Mouse (Mus musculus) thymus, adult 18-20 months (tissue): ENCODE results near the gene Alk.

Experiments
- DNase-seq, 2 experiments: peaks; one replicate each; pipeline ENCODE4 v3.0.0; 2022; ENCODE audit warnings: mixed read lengths in 2 of 2

Gene Alk

DNA sequence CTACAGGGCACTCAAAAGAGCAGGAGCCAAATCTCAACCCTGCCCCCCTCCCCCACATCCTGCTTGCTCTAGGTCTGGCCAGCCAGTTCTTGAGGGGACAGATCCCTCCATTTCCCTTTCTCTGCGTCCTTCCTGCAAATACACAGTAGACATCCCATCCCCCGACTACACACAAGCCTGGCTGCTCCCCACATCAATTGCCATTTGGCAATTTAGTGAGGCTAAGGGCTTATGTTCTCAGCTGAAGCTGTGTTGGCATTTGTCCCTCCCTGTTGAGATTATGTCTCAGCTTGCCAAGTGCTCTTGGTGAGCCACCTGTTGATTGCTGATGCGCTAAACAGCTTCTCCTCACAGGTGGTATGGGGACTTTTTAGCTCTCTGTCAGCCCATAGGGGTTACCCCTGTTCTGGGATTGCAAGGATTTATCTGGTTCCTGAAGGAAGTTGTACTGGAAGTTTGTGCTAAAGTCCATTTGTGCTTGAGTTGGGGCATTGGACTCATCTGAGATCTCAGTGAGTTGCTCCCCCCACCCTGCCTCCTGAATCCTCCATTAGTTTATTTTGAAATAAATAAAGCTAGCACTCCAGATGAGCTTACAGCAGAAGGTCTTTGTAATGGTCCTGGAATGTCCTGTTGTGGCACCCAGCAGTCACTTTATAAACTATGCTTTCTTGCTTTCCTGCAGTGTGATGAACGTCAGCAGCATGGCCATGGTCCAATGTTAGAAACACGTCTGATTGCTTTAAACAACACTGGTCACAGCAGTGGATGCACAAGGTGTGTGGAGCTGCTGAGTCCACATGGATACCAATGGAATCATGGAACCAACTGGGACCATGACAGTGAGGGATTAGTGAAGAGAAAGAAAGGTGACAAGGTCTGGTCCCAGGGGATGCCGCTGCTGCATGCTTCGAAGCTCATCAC is 353.7 kb downstream of the Alk start:
- no peak for DNase-seq

- DNase-seq, result no peak
These were observed 362.4 kb downstream of the Alk start for GRCm38 (mm10) chr17:72242036-72242435.

DNA sequence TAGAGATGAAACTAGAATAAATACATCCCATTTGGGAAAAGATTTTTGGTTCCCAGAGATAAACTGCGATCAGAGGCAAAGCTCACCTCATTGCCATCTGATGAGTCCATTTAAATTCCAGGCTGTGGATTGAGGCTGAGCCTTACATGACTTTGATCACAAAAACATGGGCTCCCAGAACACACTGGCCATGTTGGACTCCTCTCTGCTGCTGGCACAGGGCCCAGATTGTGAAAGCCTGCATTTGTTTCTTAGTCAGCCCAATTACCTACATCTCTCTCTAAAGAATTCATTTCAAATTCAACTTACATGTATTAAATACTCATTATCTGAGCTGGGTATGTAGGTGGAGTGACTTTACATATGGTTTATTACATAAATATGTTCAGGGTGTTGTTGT is 367.1 kb downstream of the Alk start:
- no peak for DNase-seq

GRCm38 (mm10) chr17:72230891-72231290 is 373.5 kb downstream of the Alk start:
- no peak for DNase-seq

GRCm38 (mm10) chr17:72218816-72219215 is 385.6 kb downstream of the Alk start:
- no peak for DNase-seq

- DNase-seq, result no peak
These were observed 406.9 kb downstream of the Alk start for GRCm38 (mm10) chr17:72197576-72197975.

GRCm38 (mm10) chr17:72194976-72195650 is 409.3 kb downstream of the Alk start:
- DNase-seq, result no peak

DNA sequence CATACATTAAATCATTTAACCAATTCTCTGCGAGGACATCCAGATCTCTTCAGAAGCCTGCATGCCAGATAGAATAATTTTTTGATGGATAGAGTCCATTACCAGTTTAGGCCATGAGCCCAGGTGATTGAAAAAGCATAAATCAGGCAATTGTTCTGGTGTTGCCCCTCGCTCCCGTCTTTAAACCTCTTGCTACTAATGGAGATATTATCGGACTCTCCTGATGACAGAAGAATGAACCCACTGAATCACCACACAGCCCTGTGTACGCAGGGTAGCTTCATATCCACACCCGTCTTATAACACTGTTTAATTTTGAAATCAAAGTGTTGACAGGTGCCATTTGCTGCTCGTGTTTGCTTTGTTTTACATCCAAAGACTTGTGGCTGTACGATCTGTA is 413.9 kb downstream of the Alk start:
- DNase-seq, result no peak

DNA sequence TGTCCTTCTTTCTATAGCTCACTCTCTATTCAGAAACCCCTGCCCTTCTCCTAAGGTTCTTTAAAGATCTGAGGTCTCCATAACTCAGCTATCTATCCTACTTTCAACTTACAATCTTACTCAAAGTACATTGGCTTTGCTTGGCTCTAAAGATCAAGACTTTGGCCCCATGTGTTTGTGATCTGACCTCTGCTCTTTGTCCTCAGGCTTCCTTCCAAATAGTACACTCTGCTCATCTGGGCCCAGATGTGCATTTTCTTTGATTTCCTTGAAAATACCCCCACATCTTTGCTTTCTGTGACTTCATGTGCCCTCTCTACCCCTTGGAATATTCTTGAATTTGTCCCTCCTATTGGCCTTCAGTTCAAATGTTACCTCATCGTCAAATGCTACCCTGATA is 417.4 kb downstream of the Alk start:
- DNase-seq, result no peak

- no peak for DNase-seq
These were observed 422.0 kb downstream of the Alk start for GRCm38 (mm10) chr17:72182414-72182813.

- no peak for DNase-seq
These were observed 424.2 kb downstream of the Alk start for GRCm38 (mm10) chr17:72180200-72180599.

DNA sequence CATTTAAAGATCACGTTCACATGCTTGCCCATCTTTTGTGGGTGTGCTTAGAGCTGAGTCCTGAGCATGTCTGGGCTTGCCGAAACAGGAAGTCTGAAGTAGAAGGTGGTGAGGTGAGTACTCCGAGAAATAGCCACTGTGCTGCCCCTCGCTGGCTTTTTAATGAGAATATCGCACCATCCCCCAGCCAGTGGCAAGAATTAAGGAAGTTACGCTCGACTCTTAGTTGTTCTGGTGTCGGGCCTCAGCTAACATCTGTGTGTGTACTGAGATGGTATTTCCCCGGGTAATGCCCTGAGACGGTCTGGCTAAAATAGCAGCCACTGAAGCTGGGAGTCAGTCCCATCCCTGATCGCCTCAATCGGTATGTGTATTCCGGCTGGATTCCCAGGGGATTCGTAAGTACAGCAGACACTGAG is 424.7 kb downstream of the Alk start:
- no peak for DNase-seq

- DNase-seq, result no peak
These were observed 430.6 kb downstream of the Alk start for GRCm38 (mm10) chr17:72173778-72174177.

GRCm38 (mm10) chr17:72168152-72168551 is 436.3 kb downstream of the Alk start:
- DNase-seq, result no peak

GRCm38 (mm10) chr17:72158857-72159385 is 445.5 kb downstream of the Alk start:
- no peak for DNase-seq

DNA sequence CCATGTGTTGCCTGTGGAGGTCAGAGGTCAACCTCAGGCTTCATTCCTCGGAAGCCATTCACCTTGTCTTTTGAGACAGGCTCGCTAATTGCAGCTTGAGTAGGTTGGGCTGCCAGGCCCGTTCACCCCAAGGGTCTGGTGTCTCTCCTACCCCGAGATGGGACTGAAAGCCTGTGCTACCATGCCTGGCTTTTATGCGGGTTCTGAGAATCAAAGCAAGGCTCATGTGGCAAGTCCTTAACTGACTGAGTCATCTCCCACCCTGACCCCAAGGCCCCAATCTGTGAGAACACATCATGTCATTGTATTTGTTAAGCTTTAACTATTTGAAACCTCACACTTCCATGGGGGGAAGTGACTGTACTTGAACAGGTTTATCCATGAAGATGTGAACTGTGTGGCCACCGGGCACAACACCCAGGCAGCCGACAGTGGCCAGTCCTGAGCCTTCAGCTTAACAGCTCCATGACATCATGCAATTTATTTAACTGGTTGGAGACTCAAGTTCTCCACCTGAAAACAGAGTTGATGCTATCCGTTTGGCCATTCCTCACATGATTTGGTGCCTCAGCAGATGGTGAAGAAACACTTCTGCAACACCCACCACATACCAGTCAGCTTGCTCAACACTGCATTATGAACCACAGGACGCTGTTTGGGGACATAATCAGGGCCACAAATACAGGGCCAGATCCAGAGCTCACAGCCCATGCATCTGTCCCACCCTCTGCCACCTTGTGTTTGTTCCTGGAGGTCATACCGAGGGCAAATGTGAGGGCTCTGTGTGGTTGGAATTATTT is 446.4 kb downstream of the Alk start:
- DNase-seq, result no peak

DNA sequence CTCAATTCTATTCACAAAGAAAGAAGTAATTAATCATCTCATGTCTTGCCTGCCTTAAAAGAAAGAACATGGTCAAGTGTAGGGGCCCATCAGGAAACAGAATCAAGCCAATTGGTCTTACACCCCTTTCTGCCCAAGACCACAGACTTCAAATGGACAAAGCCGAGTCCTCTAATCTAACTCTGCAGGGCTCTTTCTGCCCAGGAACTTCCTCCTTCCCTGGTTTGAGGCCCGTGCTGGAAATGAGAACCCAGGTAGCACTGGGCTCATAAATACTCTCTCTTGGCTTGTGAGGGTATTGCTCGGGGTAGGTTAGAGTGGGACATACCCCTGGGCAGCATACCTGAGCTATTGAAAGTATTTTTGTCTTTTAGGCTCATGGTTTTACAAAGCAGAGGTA is 451.4 kb downstream of the Alk start:
- DNase-seq, result no peak

DNA sequence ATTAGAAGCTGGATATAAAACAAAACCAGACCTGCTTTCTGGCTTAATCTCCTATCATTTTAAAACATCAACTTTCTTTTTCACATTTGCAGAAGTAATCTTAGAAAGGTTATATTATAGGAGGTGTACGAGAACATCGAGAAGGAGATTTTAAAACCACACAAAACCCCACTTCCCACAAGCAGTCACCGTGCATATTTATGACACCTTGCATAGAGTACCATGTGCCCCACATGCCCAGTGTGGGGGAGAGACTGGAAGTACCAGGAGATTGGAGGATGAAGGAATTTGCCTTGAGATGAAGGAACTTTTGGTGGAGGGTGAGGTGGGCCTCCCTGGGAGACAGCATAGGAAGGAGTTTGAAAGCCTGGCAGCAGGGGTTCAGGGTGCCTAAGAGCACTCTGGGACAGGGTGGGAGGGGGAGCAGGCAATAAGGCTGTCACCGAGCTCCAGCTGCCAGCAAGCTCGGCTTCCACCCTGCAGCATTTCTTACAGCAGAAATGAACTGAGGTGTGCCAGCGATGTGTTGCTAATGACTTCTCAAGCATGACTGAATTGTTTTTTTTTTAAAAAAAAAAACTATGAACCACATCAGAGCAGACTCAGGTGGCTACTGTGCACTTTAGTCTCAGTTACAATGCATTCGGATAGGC is 459.4 kb downstream of the Alk start:
- DNase-seq, result no peak

- no peak for DNase-seq
These were observed 460.0 kb downstream of the Alk start for GRCm38 (mm10) chr17:72144461-72144860.

DNA sequence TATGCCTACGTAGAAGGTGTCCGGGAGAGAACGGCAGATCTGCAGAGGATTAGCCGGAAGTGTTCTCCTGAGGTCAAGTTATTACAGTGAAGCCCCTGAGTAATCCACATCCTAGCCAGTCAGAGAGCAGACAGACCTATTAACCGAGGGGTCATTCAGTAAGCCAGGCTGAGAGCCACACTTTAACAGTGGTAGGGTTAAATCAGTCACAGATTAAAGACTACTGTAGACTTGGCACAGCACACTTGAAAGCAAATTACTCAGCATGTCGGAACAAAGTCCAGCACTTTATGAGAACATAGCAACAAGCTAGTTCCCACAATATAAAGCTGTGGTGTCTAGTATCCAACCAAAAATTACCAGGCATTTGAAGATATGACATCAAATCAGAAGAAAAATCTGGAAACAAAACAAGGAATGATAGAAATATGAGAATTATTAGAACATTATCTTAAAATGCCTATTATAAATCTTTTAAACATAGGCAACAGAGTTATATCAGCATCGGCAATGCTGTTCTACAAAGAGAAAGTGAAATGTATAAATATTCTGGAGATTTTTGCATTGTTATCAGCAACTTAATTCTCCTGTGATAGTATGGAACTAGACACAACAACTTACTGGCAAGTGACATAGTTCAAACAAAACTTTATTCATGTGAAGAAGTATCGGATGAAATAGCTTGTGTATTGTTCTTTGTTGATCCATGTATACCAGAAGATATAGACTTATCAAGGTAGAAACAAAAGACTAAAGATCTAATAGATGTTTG is 472.1 kb downstream of the Alk start:
- DNase-seq, result no peak

DNA sequence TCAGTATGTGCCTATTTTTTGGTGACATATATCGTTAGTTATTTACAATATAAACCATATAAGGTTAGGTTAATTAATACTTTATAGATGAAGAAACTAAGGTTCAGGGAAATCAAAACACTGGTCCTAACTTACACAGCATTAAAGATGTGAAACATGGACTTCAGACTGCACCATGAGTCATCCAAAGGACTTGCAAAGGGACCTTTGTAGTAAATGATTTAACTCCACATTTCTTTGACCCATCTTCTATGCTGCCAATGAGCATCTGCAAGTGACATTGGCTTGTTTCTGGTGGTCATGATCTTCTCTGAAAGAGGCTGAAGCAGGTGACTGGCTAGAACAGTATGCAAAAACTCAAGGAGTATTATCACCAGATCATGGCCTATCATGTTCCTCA is 482.8 kb downstream of the Alk start:
- DNase-seq, result no peak

DNA sequence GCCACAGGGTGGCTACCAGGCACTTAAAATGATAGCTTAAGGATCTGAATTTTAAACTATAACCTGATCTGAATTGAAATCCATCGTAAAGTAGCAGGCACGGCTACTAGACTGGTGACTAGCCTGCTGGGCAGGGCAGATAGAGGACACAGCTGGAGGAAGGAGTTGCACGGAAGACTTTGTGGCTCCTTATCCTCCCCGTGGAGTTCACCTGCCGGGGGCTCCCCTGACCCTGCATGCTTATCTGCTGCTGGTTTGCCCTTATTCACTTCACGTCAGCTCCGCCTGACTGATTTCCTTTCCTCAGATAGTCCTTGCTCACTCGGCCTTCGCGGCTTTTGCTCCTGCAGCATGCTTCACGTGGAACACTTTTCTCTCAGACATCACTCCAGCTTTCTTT is 484.1 kb downstream of the Alk start:
- DNase-seq, result no peak
